Mouse (Mus musculus): ENCODE data around the gene Fezf2.

Gene Fezf2

GRCm38 (mm10) chr14:12348089-12348488 is at the start of gene Fezf2:
TSS of gene Fezf2 (minus strand) at chr14:12348189.
- DNase-seq (ENCODE audit: extremely low spot score) = no peak

DNA sequence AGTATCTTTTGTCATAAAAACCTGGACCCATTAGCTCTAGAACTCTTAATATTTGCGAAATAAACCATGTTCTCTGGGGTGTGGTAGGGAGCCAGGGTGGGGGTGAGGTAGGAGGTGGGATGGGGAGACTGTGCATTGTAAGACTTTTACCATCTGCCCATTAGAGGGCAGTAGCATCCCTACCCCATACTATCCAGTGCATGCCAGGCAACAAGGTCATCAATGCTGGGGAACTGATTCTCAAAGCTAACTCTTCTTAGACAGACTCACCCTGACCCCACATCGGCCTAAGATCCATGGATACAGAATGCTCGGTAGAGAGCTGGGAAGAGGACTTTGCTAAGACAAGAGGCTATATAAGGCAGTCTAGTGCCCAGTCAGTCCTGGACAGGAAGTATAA is 49.6 kb upstream of the Fezf2 start:
- peak; percentile 17 for DNase-seq (ENCODE audit: extremely low spot score)

GRCm38 (mm10) chr14:12394318-12394717 is 46.3 kb upstream of the Fezf2 start:
- DNase-seq (ENCODE audit: extremely low spot score) = no peak

- peak; percentile 52 for DNase-seq (ENCODE audit: extremely low spot score)
Measured at GRCm38 (mm10) chr14:12393271-12393861, 45.4 kb upstream of the Fezf2 start.

GRCm38 (mm10) chr14:12391167-12391566 is 43.2 kb upstream of the Fezf2 start:
- DNase-seq (ENCODE audit: extremely low spot score) = no peak

- peak; percentile 47 for DNase-seq (ENCODE audit: extremely low spot score)
Measured at GRCm38 (mm10) chr14:12388806-12389436, 40.9 kb upstream of the Fezf2 start.

DNA sequence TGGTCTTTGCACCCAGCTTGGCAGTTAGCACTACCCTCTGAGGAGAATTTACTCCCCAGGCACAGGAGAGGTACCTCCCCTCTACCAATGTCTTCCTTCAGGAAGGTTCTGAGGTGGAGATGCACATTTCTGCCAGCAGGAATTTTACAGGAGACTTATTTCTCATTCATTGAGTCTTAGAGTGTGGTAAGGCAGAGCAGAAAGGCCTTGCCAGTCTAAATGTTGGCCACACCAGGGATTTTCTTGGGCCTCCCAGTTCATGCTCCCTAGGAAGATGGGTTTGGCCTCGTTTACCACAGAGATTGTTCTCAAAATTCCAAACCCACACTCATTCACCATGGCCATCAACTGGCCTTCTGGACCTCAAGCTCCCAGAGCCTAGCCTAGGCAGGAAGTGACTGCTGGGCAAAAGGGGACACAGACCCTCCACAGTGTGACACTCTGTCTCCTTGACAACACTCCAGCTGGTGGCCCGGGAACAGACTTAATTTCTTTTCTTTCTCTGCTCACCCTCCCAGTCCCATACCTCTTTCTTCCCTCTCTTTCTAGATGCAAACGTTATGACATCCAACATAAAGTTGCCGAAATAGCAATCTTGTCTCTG is 40.3 kb upstream of the Fezf2 start:
- DNase-seq (ENCODE audit: extremely low spot score) = peak; percentile 10

DNA sequence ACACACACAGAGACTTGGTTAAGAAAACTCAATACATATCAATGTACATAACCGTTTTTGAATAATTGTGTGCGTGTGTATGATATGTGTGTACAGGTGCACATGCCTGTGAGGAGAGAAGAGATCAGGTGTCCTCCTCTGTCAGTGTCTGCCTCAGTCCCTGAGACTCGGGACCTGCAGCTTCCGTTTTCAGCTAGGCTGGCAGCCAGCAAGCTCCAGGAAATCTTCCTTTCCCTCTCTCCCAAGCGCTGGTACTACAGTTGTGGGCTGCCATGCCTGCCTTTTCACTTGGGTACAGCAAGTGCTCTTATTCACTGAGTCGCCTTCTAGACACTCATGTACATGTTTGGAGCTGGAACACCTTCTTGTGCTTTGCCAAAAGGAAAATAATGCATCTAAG is 39.2 kb upstream of the Fezf2 start:
- no peak for DNase-seq (ENCODE audit: extremely low spot score)

DNA sequence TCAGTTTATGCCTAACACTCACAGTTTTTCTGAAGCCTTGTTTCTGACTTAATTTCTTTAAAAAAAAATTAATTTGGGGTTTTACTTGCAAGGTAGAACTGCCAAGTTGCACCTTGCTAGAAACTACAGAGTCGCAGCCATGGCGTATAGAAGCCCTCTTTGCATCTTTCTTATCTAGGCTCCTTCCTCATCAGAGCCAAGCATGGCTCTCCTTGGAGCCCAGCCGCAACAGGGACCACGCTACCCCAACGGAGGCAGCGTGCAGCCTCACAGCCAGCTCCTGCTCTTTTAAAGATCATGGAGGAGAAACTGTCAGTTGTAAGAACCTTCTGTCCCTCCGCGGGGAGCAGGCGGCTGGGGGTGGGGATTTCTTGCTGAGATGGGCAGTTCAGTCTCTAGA is 29.9 kb upstream of the Fezf2 start:
- no peak for DNase-seq (ENCODE audit: extremely low spot score)

DNA sequence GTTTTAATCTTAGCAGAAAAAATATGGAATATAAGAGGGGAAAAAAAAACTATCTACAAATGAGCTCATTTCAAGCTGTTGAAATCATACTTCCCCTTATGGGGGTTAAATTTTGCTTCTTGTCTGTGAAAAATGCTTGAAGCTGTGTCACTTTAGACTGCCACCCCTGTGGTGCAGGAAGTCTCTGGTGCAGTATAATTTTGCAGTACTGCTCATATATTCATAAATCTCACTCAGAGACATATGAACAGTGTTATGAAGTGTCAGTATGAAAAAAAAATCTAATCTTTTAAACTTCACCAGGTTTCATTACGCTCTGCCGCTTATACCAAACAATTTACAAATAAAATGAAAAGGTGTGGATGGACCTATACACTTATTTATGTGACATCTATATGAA is 29.3 kb upstream of the Fezf2 start:
- no peak for DNase-seq (ENCODE audit: extremely low spot score)

GRCm38 (mm10) chr14:12375451-12375850 is 27.5 kb upstream of the Fezf2 start:
- no peak for DNase-seq (ENCODE audit: extremely low spot score)

- DNase-seq (ENCODE audit: extremely low spot score) = no peak
Measured at GRCm38 (mm10) chr14:12350271-12350916, 2.4 kb upstream of the Fezf2 start.

DNA sequence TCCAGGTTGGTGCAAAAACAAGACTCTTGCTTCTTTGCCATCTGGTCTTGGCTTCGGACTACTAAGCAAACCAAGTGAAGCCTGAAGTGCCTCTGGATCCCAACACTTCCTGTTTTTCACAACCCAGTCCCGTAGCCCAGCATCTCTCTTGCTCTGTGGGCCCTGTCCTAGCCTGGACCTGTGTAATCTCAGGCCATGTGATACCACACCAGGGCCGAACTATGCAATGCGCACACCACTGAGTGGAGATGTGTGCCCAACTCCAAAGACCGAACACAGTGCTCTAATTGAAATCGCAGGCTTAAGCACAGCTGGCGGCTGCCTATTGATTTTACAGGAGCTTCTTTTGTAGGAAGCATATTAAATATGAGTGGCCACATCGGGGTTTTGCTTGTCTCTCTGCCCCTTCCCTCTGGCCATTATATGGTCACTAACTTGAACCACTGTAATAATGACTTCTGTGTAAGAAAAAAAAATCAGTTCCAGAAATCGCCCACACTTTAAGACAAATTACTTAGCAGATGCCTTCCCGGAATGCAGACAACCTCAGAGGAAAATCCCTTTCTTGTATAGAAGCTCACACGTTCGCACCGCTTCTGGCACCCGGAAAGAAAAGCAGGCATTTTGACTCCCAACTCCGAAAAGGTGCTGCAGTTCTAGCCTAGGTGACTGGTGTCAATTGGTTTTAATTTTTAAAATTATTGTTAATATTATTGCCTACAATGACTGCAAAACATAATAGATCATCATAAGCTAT is 1.5 kb upstream of the Fezf2 start:
- peak; percentile 48 for DNase-seq (ENCODE audit: extremely low spot score)

DNA sequence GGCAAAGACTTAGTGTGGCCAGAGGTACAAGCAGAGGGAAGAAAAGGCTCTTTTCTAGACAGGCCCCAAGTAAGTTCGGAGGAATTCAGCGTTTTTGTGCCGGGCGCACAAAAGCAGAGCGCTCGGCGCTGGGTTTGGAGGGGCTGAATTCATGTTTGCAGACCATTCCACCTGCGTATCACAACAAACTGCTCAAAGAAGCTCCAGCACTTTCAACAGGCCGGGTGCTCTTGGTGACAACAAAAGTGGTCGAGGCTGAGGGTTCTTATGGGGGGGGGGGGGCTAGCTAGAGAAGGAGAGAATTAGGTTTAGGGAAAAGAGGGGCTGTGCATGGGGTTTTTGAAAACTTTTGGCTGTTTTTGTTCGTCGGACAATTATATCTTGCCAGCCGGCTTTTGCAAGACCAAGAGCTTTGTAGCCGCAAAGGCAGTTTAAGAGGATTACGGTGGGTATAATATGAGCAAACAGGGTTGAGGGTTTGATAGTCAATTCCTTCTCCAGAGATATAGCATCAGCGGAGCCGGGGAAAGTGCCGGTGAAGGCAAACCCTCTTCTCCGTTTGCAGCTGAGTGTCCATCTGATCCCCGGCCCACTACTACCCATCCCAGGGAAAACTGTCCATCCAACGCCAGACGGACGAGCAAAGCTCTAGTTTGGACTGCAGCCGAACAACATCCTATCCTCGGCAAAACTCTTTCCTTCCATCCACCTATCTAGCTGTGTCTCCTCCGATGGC is 956 bp downstream of the Fezf2 start:
- DNase-seq (ENCODE audit: extremely low spot score) = peak; percentile 48

GRCm38 (mm10) chr14:12346011-12346864 is 1.8 kb downstream of the Fezf2 start:
- peak; percentile 59 for DNase-seq (ENCODE audit: extremely low spot score)

DNA sequence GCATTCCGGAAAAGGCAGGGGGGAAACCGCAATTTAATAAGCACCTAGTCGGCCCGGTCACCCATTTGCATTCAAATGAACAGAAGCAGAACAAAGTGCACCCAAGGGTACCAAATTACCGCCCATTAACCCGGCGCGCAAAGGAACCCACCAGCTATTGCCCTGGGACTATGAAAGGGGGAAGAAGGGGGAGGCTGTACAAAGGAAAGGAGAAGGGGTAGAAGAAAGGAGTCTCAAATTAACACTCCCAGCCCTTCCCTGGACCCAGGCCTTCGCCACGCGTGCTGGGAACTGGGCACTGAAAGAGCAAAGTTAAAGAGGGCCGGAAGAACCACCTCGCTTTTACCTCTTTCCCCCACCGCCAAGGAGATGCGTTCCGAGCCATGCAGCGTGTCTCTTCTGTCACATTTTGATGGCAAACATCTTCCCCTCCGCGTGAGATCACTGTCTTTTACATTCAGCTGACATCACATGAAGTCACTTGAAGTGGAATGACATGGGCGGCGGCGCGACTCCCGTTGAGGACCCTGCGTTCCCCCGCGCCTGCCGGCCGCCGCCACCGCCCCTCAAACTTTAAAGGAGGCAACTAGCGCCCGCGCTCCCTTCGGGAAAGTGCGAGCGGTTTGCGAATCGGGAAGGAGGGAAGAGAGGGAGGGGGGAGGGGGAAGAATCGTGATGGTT is 2.6 kb downstream of the Fezf2 start:
- DNase-seq (ENCODE audit: extremely low spot score) = peak; percentile 37

- DNase-seq (ENCODE audit: extremely low spot score) = peak; percentile 60
Measured at GRCm38 (mm10) chr14:12344746-12345240, 3.2 kb downstream of the Fezf2 start.

DNA sequence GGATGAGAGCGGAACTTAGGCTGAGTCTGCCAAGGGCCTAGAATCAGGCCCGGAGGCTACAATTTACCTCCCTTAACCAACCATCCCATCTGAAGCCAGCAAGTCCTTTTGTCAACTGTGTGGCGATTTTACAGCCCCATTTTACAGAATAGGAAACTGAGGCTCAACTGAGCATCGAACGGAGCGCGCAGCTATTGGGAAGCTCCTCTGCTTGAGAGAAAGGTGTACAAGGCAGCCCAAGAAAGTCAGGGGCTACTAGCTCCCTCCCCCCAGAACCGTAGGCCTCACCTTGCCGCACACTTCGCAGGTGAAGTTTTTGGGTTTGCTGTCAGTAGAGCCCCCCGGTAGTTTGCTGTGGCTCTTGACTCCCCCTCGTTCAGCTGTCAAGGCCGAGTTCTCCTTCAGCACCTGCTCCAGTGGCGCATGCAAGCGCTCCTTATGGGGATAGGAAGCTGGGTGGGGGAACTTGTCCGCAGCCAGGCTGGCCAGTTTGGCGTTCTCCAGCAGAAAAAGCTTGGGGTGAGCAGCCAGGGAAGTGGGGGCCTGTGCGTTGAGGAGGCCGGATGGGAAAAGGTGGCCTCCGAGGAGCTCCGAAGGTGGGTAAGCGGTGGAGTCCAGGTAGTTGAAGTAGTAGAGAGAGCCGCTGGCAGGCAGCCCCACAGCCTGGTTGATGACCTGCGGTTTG is 3.8 kb downstream of the Fezf2 start:
- peak; percentile 42 for DNase-seq (ENCODE audit: extremely low spot score)

DNA sequence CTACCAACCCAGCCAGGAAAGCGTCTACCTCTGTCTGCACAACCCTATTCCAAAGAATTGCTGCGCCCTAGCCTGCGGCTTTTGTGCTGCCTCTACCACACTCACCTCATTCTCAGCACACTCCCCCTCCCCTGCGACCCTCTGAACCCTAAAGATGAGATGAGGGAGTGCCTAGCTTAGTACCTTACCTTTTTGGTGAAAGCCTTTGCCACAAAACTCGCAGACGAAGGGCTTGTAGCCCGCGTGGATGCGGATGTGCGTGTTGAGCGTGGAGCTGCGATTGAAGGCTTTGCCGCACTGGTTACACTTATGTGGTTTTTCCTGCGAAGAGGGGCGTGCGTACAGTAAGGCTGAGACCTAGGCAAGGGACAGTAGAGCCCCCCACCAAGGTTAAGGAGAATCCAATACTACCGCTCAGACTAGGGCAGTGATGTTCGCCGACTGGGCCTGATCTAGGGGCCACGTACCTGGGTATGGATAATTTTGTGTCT is 4.5 kb downstream of the Fezf2 start:
- no peak for DNase-seq (ENCODE audit: extremely low spot score)
